Mouse (Mus musculus): ENCODE measurements at regions not wholly inside any gene's neighbourhood (a gene's known extent, or its start where the extent isn't known, plus 50 kb on each side); places are given as distances from the start of the nearest gene placed in this dataset.
"Not testable (repeated sequence)": the region's sequence is repeated elsewhere in the genome, so short reads cannot be mapped to it uniquely, and the experiment has no call there.

DNA sequence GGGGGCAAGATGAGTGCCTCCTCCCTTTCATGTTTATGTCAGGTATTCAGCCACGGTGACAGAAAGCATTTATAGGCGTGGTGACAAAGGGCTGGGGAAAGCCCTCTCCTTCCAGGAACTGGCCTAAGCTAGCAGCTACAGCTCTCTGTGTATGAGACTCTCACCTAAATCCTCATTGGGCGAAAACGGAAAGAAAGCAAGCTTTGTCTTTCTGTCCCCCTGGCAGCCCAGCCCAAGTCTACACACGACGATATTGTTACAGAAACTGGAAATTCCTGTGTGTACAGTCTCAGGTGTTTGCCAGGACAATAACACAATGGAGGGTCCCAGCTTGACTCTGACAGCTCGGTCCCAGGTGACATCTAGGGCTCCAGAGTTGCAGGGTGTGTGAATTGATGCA is 60.0 kb downstream of the Dact2 start:
- DNase-seq, result no peak

- no peak for DNase-seq
These were observed 62.4 kb downstream of the Dact2 start for GRCm38 (mm10) chr17:14141669-14142068.

DNA sequence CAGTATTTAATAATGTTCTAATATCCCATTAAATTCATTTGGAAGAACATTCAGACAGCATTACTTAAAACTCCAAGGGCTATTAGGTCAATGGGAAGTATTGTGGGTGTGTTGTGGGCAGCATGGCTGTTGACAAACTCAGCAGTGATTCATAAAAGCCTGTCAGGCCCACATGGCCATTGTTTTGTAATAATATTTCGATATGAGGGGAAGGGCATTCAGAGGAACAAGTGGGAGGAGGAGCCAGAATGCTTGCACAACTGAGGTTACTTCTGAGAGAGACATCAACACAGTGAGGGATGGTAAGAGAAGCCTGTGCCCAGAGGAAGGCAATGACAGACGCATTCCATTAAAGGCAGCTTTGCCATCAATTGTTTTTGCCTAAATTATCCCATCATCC is 63.8 kb downstream of the Dact2 start:
- no peak for DNase-seq

DNA sequence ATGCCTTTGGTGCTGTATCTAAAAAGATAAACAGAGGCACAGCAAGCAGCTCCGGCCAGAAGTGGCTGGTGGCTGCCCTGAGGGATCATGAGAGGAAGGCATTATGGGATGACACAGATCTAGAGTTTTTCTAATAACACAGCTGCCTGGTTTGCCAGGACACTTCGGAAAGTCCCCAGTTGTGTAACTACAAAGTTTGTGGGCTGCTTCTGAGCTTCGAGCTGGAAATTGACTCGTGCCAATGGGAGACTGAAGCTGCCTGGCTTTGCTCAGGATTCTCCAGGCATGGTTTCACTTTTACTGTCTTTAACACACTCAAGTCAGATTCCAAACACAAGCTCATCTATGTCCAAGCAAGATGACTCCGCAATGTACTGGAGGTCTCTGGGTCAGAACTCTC is 65.2 kb downstream of the Dact2 start:
- no peak for DNase-seq

DNA sequence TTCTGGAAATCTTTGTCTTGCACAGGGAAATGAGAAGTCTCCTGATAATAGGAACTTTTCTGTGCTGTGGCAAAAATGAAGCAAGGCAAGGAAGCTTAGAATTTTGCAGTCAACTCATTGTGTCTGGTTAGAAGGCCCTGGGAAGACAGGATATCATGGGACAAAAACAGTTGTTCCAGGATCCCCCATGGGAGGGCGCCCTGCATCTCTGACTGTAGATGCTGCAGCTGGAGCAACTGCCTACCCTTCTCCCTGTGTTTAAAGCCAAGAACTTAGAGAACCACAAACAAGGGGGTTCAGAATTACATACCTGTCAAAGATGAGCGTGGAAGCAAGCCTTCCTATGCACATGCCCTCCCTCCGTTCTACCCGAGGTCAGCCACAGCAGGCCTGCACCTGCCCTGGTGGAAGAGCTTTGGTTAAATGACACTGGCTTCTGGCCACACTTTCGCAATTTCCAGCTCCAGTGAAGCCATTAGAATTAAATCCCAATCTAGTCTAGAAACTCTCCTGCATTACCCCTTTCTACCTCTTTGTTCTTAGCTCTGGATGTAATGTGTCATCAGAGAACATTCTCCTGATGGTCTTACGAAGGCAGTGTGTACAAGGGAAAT is 67.3 kb downstream of the Dact2 start:
- DNase-seq, result peak; percentile 67

- no peak for DNase-seq
These were observed 69.5 kb downstream of the Dact2 start for GRCm38 (mm10) chr17:14134604-14135003.

DNA sequence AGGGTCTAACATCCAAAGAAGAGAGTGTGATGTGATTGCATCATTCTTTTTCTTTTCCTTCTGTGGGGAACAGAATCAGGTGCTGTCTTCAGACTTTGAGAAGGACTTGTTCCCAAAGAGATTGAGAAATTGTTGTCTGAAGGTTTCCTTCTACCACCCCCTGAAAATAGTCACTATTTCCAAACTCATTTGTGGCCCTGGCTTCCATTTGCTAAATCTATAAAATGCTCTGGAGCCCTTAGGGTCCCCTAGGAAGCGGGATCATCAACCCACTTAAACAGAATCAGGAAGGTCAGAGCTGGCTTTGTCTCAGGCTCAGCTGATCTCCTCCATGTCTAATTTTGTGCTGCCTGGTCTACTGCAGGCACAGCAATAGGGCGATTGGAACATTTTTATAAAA is 70.1 kb downstream of the Dact2 start:
- no peak for DNase-seq

DNA sequence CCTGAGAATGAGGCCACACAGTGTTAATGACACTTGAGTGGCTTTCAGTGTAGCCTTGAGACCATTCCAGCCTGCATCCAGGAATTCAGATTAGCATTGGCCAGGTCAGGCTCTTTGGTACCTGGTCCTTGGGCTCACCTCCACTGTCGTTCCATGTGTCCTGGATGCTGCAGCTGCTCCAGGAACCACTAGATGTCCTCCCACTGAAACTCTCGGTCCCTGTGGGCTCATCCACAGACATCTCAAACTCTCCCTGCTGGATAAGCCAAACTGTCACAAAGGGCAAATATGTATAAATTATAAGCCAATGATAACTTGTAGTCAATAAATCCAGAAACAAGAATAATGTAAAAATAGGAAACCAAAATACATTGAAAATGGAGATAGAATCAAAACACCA is 67.7 kb upstream of the Gm7358 start:
- DNase-seq, result not testable (repeated sequence)

DNA sequence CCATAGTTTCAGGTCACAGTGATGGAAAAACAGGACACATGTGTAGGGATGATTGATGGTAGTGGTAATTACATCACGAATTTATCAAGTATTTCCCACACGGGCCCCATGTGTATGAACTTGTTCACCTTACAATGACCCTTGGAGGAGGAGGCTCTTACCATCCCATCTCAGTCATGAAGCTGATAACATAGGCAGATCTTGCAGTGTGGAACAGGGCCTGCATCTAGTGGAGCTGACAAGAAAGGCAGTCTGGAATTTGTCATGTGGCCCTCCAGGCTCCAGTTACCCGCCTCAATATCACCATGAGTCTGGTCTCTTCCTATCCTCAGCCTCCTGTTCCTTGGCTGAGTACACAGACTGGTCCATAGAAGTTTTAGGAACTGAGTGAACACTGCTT is 59.5 kb upstream of the Gm7358 start:
- no peak for DNase-seq

GRCm38 (mm10) chr17:14116223-14116622 is 56.9 kb upstream of the Gm7358 start:
- DNase-seq, result no peak

GRCm38 (mm10) chr17:14114856-14115255 is 55.5 kb upstream of the Gm7358 start:
- no peak for DNase-seq

- DNase-seq, result not testable (repeated sequence)
These were observed 52.4 kb upstream of the Gm7358 start for GRCm38 (mm10) chr17:14111692-14112091.

Measured in right cerebral cortex, postnatal 14 days (tissue).